Comparison of ENCODE assay signal across 22 mouse cellular contexts in genomic region chr7:138742516-138742845, GRCm38 (mm10).
"Had no signal": no experiment of that assay in that cellular context is flagged by ENCODE, and none has a peak within 500 bp of the region (broad histone marks: within the 10 kb centered on the region; RNA-seq: fewer than 3 reads in every experiment).

No protein-coding gene starts in this region.

- H3K27me3 ChIP-seq: heart, embryonic 12.5 days; hindbrain, embryonic 12.5 days; intestine, embryonic 15.5 days; limb, embryonic 15.5 days; liver, embryonic 12.5 days had no signal

- H3K4me3 ChIP-seq: gastrocnemius, adult 2 months; heart, embryonic 10.5 days; heart, embryonic 12.5 days; hindbrain, embryonic 12.5 days; intestine, embryonic 15.5 days; limb, embryonic 13.5 days; limb, embryonic 15.5 days; liver, embryonic 12.5 days had no signal

- H3K9me3 ChIP-seq: heart, embryonic 10.5 days; hindbrain, embryonic 12.5 days; intestine, embryonic 15.5 days; limb, embryonic 13.5 days; limb, embryonic 15.5 days; liver, embryonic 12.5 days had no signal

- ATAC-seq: inflammation-experienced regulatory T-cells, adult 6 months; intestine, embryonic 15.5 days; intestine, postnatal 0 days; liver, embryonic 12.5 days had no signal

- H3K27ac ChIP-seq: gastrocnemius, adult 2 months; heart, embryonic 10.5 days; hindbrain, embryonic 12.5 days; intestine, embryonic 15.5 days; limb, embryonic 13.5 days; limb, embryonic 15.5 days; liver, embryonic 12.5 days; liver, embryonic 14.5 days had no signal

- H3K36me3 ChIP-seq: heart, embryonic 10.5 days; heart, embryonic 12.5 days; hindbrain, embryonic 12.5 days; intestine, embryonic 15.5 days; limb, embryonic 13.5 days; limb, embryonic 15.5 days; liver, embryonic 12.5 days had no signal

- H3K9ac ChIP-seq: heart, embryonic 12.5 days; hindbrain, embryonic 12.5 days; intestine, embryonic 15.5 days; limb, embryonic 13.5 days; limb, embryonic 15.5 days; liver, embryonic 12.5 days; liver, embryonic 14.5 days had no signal

- H3K4me2 ChIP-seq: heart, embryonic 12.5 days; hindbrain, embryonic 12.5 days; intestine, embryonic 15.5 days; limb, embryonic 13.5 days; limb, embryonic 15.5 days; liver, embryonic 12.5 days had no signal

- DNase-seq: gastrocnemius, adult 2 months; gastrocnemius, postnatal 10 days; gastrocnemius, postnatal 25 days; heart, adult 18-20 months; heart, postnatal 10 days; heart, postnatal 4 days; kidney, adult 18-20 months; kidney, adult 8-10 months; kidney, postnatal 10 days; kidney, postnatal 25 days; layer of hippocampus, adult 9-11 months; layer of hippocampus, postnatal 36 days had no signal

- H3K4me1 ChIP-seq: heart, embryonic 10.5 days; heart, embryonic 12.5 days; intestine, embryonic 15.5 days; limb, embryonic 15.5 days; liver, embryonic 12.5 days had no signal
